Mouse (Mus musculus): ENCODE measurements around the gene Txndc5.
A peak's percentile ranks its signal among the peaks of the same experiment; 100 is the strongest.

Txndc5 gene

GRCm38 (mm10) chr13:38525261-38525660, 3.4 kb downstream of the Txndc5 start:
- DNase-seq: no peak

GRCm38 (mm10) chr13:38523231-38523630, 5.4 kb downstream of the Txndc5 start:
- DNase-seq: no peak

- no peak for DNase-seq
These were observed 6.5 kb downstream of the Txndc5 start for GRCm38 (mm10) chr13:38522056-38522654.

- no peak for DNase-seq
These were observed 8.3 kb downstream of the Txndc5 start for GRCm38 (mm10) chr13:38520299-38520698.

GRCm38 (mm10) chr13:38516582-38516981, 12.0 kb downstream of the Txndc5 start:
- no peak for DNase-seq

GRCm38 (mm10) chr13:38515845-38516244, 12.8 kb downstream of the Txndc5 start:
- DNase-seq: no peak

GRCm38 (mm10) chr13:38515431-38515830, 13.2 kb downstream of the Txndc5 start:
- peak; percentile 72 for DNase-seq

- no peak for DNase-seq
These were observed 14.7 kb downstream of the Txndc5 start for GRCm38 (mm10) chr13:38513921-38514320.

GRCm38 (mm10) chr13:38511979-38512378, 16.6 kb downstream of the Txndc5 start:
- no peak for DNase-seq

- peak; percentile 55 for DNase-seq
These were observed 18.8 kb downstream of the Txndc5 start for GRCm38 (mm10) chr13:38509681-38510341.

- no peak for DNase-seq
These were observed 21.7 kb downstream of the Txndc5 start for GRCm38 (mm10) chr13:38506936-38507335.

- DNase-seq: no peak
These were observed 22.3 kb downstream of the Txndc5 start for GRCm38 (mm10) chr13:38506320-38506719.

- no peak for DNase-seq
These were observed 25.3 kb downstream of the Txndc5 start for GRCm38 (mm10) chr13:38503137-38503849.

- no peak for DNase-seq
These were observed 27.3 kb downstream of the Txndc5 start for GRCm38 (mm10) chr13:38501314-38501713.

- DNase-seq: no peak
These were observed 31.9 kb downstream of the Txndc5 start for GRCm38 (mm10) chr13:38496715-38497114.

GRCm38 (mm10) chr13:38486767-38487166, 41.9 kb downstream of the Txndc5 start:
- DNase-seq: peak; percentile 55

- no peak for DNase-seq
These were observed 43.9 kb downstream of the Txndc5 start for GRCm38 (mm10) chr13:38484701-38485100.

- DNase-seq: no peak
These were observed 47.6 kb downstream of the Txndc5 start for GRCm38 (mm10) chr13:38481021-38481420.

GRCm38 (mm10) chr13:38476936-38477335, 51.7 kb downstream of the Txndc5 start:
- DNase-seq: no peak

GRCm38 (mm10) chr13:38473497-38473896, 55.1 kb downstream of the Txndc5 start:
- no peak for DNase-seq

GRCm38 (mm10) chr13:38472636-38473035, 56.0 kb downstream of the Txndc5 start:
- DNase-seq: no peak

- DNase-seq: no peak
These were observed 57.7 kb downstream of the Txndc5 start for GRCm38 (mm10) chr13:38470882-38471281.

GRCm38 (mm10) chr13:38463410-38463809, 65.2 kb downstream of the Txndc5 start:
- no peak for DNase-seq

GRCm38 (mm10) chr13:38451446-38451845, 77.2 kb downstream of the Txndc5 start:
- no peak for DNase-seq
